7 mouse cellular contexts compared by ENCODE assay signal in genomic region chr4:132510352-132510798, GRCm38 (mm10). TPM values are rescaled to one million over a fixed set of nuclear protein-coding genes. Genes with fewer than 3 reads are reported as not detected.
DNase-seq lines count a peak whose midpoint lies in the region; ATAC-seq lines count a peak whose summit lies in the region.

Gene Sesn2, minus strand, starts transcription at chr4:132510501.

- under 1% methylated on average over 32 of the region's 32 CpGs for WGBS in embryonic facial prominence, embryonic 12.5 days
- under 1% methylated on average over 32 of the region's 32 CpGs for WGBS in limb, embryonic 11.5 days
- under 1% methylated on average over 32 of the region's 32 CpGs for WGBS in midbrain, embryonic 14.5 days

- peak within 1 kb of the TSS; percentile 61 for H3K9ac ChIP-seq in embryonic facial prominence, embryonic 12.5 days
- peak within 1 kb of the TSS; percentile 67 for H3K9ac ChIP-seq in limb, embryonic 11.5 days (ENCODE audit: low read length)
- peak within 1 kb of the TSS; percentile 66 for H3K9ac ChIP-seq in midbrain, embryonic 14.5 days (replicated peaks; ENCODE audit: low read length)

- no peaks in the 10 kb centered on the region for H3K9me3 ChIP-seq in embryonic facial prominence, embryonic 12.5 days
- H3K9me3 ChIP-seq in limb, embryonic 11.5 days (ENCODE audit: control insufficient read depth, low read length): no peaks in the 10 kb centered on the region
- no peaks in the 10 kb centered on the region for H3K9me3 ChIP-seq in midbrain, embryonic 14.5 days (ENCODE audit: control insufficient read depth, low read length)

- peak within 1 kb of the TSS; percentile 77 for H3K4me2 ChIP-seq in embryonic facial prominence, embryonic 12.5 days (replicated peaks)
- peak within 1 kb of the TSS; percentile 90 for H3K4me2 ChIP-seq in limb, embryonic 11.5 days (ENCODE audit: low read depth, severe bottlenecking)
- peak within 1 kb of the TSS; percentile 96 for H3K4me2 ChIP-seq in midbrain, embryonic 14.5 days (ENCODE audit: low read length)

- no peaks in the 10 kb centered on the region for H3K27me3 ChIP-seq in embryonic facial prominence, embryonic 12.5 days
- no peaks in the 10 kb centered on the region for H3K27me3 ChIP-seq in limb, embryonic 11.5 days (ENCODE audit: control insufficient read depth, insufficient read depth, low read length)
- peaks cover 5% of the 10 kb centered on the region; the same call in 1 of the 2 replicates for H3K27me3 ChIP-seq in midbrain, embryonic 14.5 days (ENCODE audit: control insufficient read depth, insufficient read depth, low read length)

- peak within 1 kb of the TSS; percentile 81 for H3K27ac ChIP-seq in embryonic facial prominence, embryonic 12.5 days
- H3K27ac ChIP-seq in limb, embryonic 11.5 days (replicated peaks; ENCODE audit: low read depth, low read length): peak within 1 kb of the TSS; percentile 55; the same call in 1 of the 2 replicates
- H3K27ac ChIP-seq in midbrain, embryonic 14.5 days (replicated peaks; ENCODE audit: low read depth, low read length): peak within 1 kb of the TSS; percentile 72

- no peaks in the 10 kb centered on the region for H3K36me3 ChIP-seq in embryonic facial prominence, embryonic 12.5 days
- no peaks in the 10 kb centered on the region for H3K36me3 ChIP-seq in limb, embryonic 11.5 days (ENCODE audit: control insufficient read depth, insufficient read depth, low read length)
- H3K36me3 ChIP-seq in midbrain, embryonic 14.5 days (ENCODE audit: control insufficient read depth, insufficient read depth, low read length): no peaks in the 10 kb centered on the region

- H3K4me1 ChIP-seq in embryonic facial prominence, embryonic 12.5 days: peaks cover 13% of the 10 kb centered on the region; the same call in 1 of the 2 replicates
- H3K4me1 ChIP-seq in limb, embryonic 11.5 days (ENCODE audit: control insufficient read depth, insufficient read depth, low read length): 0 out of 2 replicates have a peak, but pooled peaks cover 2% of the 10 kb centered on the region
- 0 out of 2 replicates have a peak, but pooled peaks cover 5% of the 10 kb centered on the region for H3K4me1 ChIP-seq in midbrain, embryonic 14.5 days (ENCODE audit: control insufficient read depth, insufficient read depth, low read length)

- ATAC-seq in embryonic facial prominence, embryonic 12.5 days (ENCODE audit: insufficient number of reproducible peaks, insufficient read depth, low FRiP score, low TSS enrichment): peak; percentile 87
- ATAC-seq in limb, embryonic 11.5 days (ENCODE audit: insufficient number of reproducible peaks, low FRiP score, low TSS enrichment, low read depth): peak; percentile 83
- ATAC-seq in midbrain, embryonic 14.5 days (ENCODE audit: low FRiP score, low TSS enrichment): peak; percentile 93

- H3K4me3 ChIP-seq in embryonic facial prominence, embryonic 12.5 days: peak within 1 kb of the TSS; percentile 71
- peak within 1 kb of the TSS; percentile 88 for H3K4me3 ChIP-seq in limb, embryonic 11.5 days (ENCODE audit: low read depth, low read length)
- H3K4me3 ChIP-seq in midbrain, embryonic 14.5 days (replicated peaks; ENCODE audit: low read depth, low read length): peak within 1 kb of the TSS; percentile 77

- DNase-seq in adrenal gland, postnatal 25 days: peak; percentile 98
- DNase-seq in heart, adult 11 months: peak; percentile 100
- peak; percentile 97 for DNase-seq in kidney, adult 18-20 months
- DNase-seq in limb, embryonic 11.5 days (ENCODE audit: low spot score): peak; percentile 98
- peak; percentile 99 for DNase-seq in midbrain, embryonic 14.5 days
- peak; percentile 95 to 96 for DNase-seq in spleen, adult 18-20 months

RNA-seq across cellular contexts. Expression of gene Sesn2, which starts in this region (rescaled TPM):
- 20.6 and 24.1 TPM in 2 replicates for total RNA-seq in adrenal gland, postnatal 25 days (2021)
- 10.4 and 11.4 TPM in 2 replicates for polyA plus RNA-seq in embryonic facial prominence, embryonic 12.5 days (2016; fragmentation: Nextera tagmentation; extraction: Ambion mirVana)
- polyA plus RNA-seq in limb, embryonic 11.5 days (2014; fragmentation: Nextera tagmentation; extraction: Ambion mirVana): 7.3 and 7.7 TPM in 2 replicates
- 4.7 and 5.5 TPM in 2 replicates for polyA plus RNA-seq in midbrain, embryonic 14.5 days (2014; fragmentation: Nextera tagmentation; extraction: Ambion mirVana)

Comparison
In these comparisons a context has a peak if more than half of its experiments do, and no peak if none do; other contexts are left out.
1. Peak in every context shown above with its lines: DNase-seq, ATAC-seq, H3K4me3 ChIP-seq and H3K27ac ChIP-seq.